Mouse (Mus musculus) embryonic fibroblast, embryonic 13.5 days (primary cell): Measurements from ENCODE around the gene Clec4e.

Experiments
- CTCF ChIP-seq: IDR thresholded peaks from 2 replicates; pipeline ENCODE4 v1.5.1; 2011; ENCODE audit warnings: mild to moderate bottlenecking, control low read depth, low read length, moderate library complexity, borderline replicate concordance; ENCODE audit not compliant: insufficient read depth
- POLR2A ChIP-seq: IDR thresholded peaks from 2 replicates; pipeline ENCODE4 v1.6.1; 2011; ENCODE audit warnings: low read depth, mild to moderate bottlenecking, control low read depth, low read length, moderate library complexity

- no peak for TF ChIP-seq POLR2A
- TF ChIP-seq CTCF, result no peak
Measured at GRCm38 (mm10) chr6:123308033-123308432, 18.4 kb upstream of the Clec4e start, which contains the start of gene Vmn2r19.
